Comparison of ENCODE assay signal across 11 mouse cellular contexts in the genomic region with DNA sequence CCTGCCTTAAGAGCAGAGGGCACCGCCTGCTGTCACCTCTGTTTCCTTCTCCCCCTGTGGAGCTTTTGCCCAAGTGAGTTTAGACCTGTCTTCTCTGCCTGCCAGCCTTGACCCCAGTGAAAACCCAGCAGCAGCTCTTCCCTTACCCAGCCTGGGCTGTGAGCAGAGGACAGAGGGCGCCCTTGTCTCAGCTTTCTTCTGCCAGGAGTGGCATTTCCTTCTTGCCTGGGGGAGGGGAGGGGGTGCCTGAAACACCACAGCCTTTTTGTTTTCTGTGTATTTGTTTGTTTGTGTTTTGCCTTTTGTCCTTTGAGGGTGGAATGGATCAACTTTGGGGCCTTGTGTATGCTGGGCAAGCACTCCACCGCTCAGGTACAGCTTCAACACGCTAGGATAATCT. TPM values are rescaled to one million over a fixed set of nuclear protein-coding genes. Genes with fewer than 3 reads are reported as not detected.
DNase-seq lines count a peak whose midpoint lies in the region; ATAC-seq and TF ChIP-seq lines count a peak whose summit lies in the region.
"Had no signal": no experiment of that assay in that cellular context is flagged by ENCODE, and none has a peak within 500 bp of the region (broad histone marks: within the 10 kb centered on the region; RNA-seq: fewer than 3 reads in every experiment).

No protein-coding gene starts in this region.

- H3K4me1 ChIP-seq in forebrain, embryonic 14.5 days (ENCODE audit: control insufficient read depth, insufficient read depth, low read length), result no peaks in the 10 kb centered on the region
- no peaks in the 10 kb centered on the region for H3K4me1 ChIP-seq in forebrain, embryonic 15.5 days
- no peaks in the 10 kb centered on the region for H3K4me1 ChIP-seq in lung, embryonic 14.5 days (ENCODE audit: insufficient read depth)
- H3K4me1 ChIP-seq in stomach, postnatal 0 days (replicated peaks; ENCODE audit: control insufficient read depth, insufficient read depth), result no peaks in the 10 kb centered on the region
- H3K4me1 ChIP-seq: neural tube, embryonic 15.5 days had no signal

- 90% methylated on average over 4 of the region's 4 CpGs for WGBS in forebrain, embryonic 14.5 days
- WGBS in forebrain, embryonic 15.5 days, result 87% methylated on average over 4 of the region's 4 CpGs
- WGBS in lung, embryonic 14.5 days, result 77% methylated on average over 4 of the region's 4 CpGs
- 88% methylated on average over 4 of the region's 4 CpGs for WGBS in stomach, postnatal 0 days

- no peak for ATAC-seq in forebrain, embryonic 14.5 days
- ATAC-seq in forebrain, embryonic 15.5 days (replicated peaks), result no peak
- no peak for ATAC-seq in lung, embryonic 14.5 days (ENCODE audit: insufficient read depth)
- ATAC-seq in stomach, postnatal 0 days (ENCODE audit: low FRiP score, low TSS enrichment), result no peak

- no peaks in the 10 kb centered on the region for H3K27me3 ChIP-seq in forebrain, embryonic 14.5 days (replicated peaks; ENCODE audit: control insufficient read depth, insufficient read depth, low read length)
- H3K27me3 ChIP-seq in forebrain, embryonic 15.5 days, result no peaks in the 10 kb centered on the region
- no peaks in the 10 kb centered on the region for H3K27me3 ChIP-seq in lung, embryonic 14.5 days (ENCODE audit: insufficient read depth, low read length)
- H3K27me3 ChIP-seq in stomach, postnatal 0 days (ENCODE audit: control insufficient read depth, insufficient read depth, low read length), result no peaks in the 10 kb centered on the region
- H3K27me3 ChIP-seq: neural tube, embryonic 15.5 days had no signal

- H3K36me3 ChIP-seq in forebrain, embryonic 14.5 days (ENCODE audit: control insufficient read depth, insufficient read depth, low read length), result no peaks in the 10 kb centered on the region; the same call in 1 of the 2 replicates
- H3K36me3 ChIP-seq in forebrain, embryonic 15.5 days, result no peaks in the 10 kb centered on the region
- H3K36me3 ChIP-seq in lung, embryonic 14.5 days (ENCODE audit: insufficient read depth), result peaks cover 39% of the 10 kb centered on the region
- peaks cover 11% of the 10 kb centered on the region; the same call in 1 of the 2 replicates for H3K36me3 ChIP-seq in stomach, postnatal 0 days (ENCODE audit: control insufficient read depth, insufficient read depth, low read length)
- H3K36me3 ChIP-seq: neural tube, embryonic 15.5 days had no signal

- no peaks in the 10 kb centered on the region for H3K9me3 ChIP-seq in forebrain, embryonic 14.5 days (replicated peaks; ENCODE audit: control insufficient read depth, low read length)
- no peaks in the 10 kb centered on the region for H3K9me3 ChIP-seq in forebrain, embryonic 15.5 days
- H3K9me3 ChIP-seq in lung, embryonic 14.5 days (ENCODE audit: low read depth, low read length), result no peaks in the 10 kb centered on the region
- H3K9me3 ChIP-seq in stomach, postnatal 0 days (ENCODE audit: control insufficient read depth, low read length), result no peaks in the 10 kb centered on the region
- H3K9me3 ChIP-seq: G1E; neural tube, embryonic 15.5 days had no signal

- no peak overlapping the region for H3K4me3 ChIP-seq in forebrain, embryonic 14.5 days (ENCODE audit: low read depth, low read length)
- H3K4me3 ChIP-seq in forebrain, embryonic 15.5 days, result no peak overlapping the region
- no peak overlapping the region for H3K4me3 ChIP-seq in lung, embryonic 14.5 days (ENCODE audit: low read depth, low read length)
- no peak overlapping the region for H3K4me3 ChIP-seq in stomach, postnatal 0 days (ENCODE audit: low read depth, low read length)
- H3K4me3 ChIP-seq: left cerebral cortex, adult 2 months; neural tube, embryonic 15.5 days had no signal

- no peak overlapping the region for H3K9ac ChIP-seq in forebrain, embryonic 14.5 days (ENCODE audit: low read length)
- no peak overlapping the region for H3K9ac ChIP-seq in forebrain, embryonic 15.5 days (replicated peaks)
- H3K9ac ChIP-seq in lung, embryonic 14.5 days, result no peak overlapping the region
- H3K9ac ChIP-seq in stomach, postnatal 0 days (ENCODE audit: low read length), result no peak overlapping the region
- H3K9ac ChIP-seq: neural tube, embryonic 15.5 days had no signal

- peak overlapping the region; percentile 21; the same call in 1 of the 2 replicates for H3K27ac ChIP-seq in forebrain, embryonic 14.5 days (ENCODE audit: low read depth, low read length)
- H3K27ac ChIP-seq in forebrain, embryonic 15.5 days (replicated peaks), result no peak overlapping the region
- 0 out of 2 replicates have a peak overlapping the region, but pooled peaks have one; percentile 30 for H3K27ac ChIP-seq in lung, embryonic 14.5 days (ENCODE audit: low read depth)
- peak overlapping the region; percentile 8; the same call in 1 of the 2 replicates for H3K27ac ChIP-seq in stomach, postnatal 0 days (replicated peaks)
- H3K27ac ChIP-seq: left cerebral cortex, adult 2 months; neural tube, embryonic 15.5 days had no signal

- 0 out of 2 replicates have a peak, but pooled peaks have one; percentile 11 for TF ChIP-seq CTCF in lung, embryonic 14.5 days (IDR thresholded peaks at IDR 0.05; ENCODE audit: low read depth)
- TF ChIP-seq CTCF in stomach, postnatal 0 days (IDR thresholded peaks at IDR 0.05; ENCODE audit: low read depth), result peak; percentile 52

- H3K4me2 ChIP-seq in forebrain, embryonic 14.5 days (ENCODE audit: low read length), result no peak overlapping the region
- H3K4me2 ChIP-seq in forebrain, embryonic 15.5 days (replicated peaks), result no peak overlapping the region
- H3K4me2 ChIP-seq in lung, embryonic 14.5 days, result no peak overlapping the region
- H3K4me2 ChIP-seq in stomach, postnatal 0 days (replicated peaks; ENCODE audit: low read depth), result no peak overlapping the region
- H3K4me2 ChIP-seq: neural tube, embryonic 15.5 days had no signal

- DNase-seq in forebrain, embryonic 14.5 days (ENCODE audit: low spot score), result no peak
- DNase-seq in lung, embryonic 14.5 days, result no peak
- DNase-seq in lung, postnatal 10 days, result no peak
- DNase-seq in kidney, adult 18-20 months, result peak; percentile 52
- peak; percentile 34 for DNase-seq in stomach, postnatal 0 days (ENCODE audit: low spot score)
- no peak for DNase-seq in frontal cortex, postnatal 14 days (ENCODE audit: low spot score in 2 of 2)
- DNase-seq in urinary bladder, adult 2 months (ENCODE audit: low spot score), result no peak

- no peak for TF ChIP-seq EP300 in stomach, postnatal 0 days (optimal IDR thresholded peaks at IDR 0.05)

RNA-seq across cellular contexts. Expression of gene Swap70, which starts 50.9 kb away (rescaled TPM):
- 8.6 and 10.7 TPM in 2 replicates for polyA plus RNA-seq in forebrain, embryonic 14.5 days (2014; fragmentation: Nextera tagmentation; extraction: Ambion mirVana)
- 10.4 and 11.1 TPM in 2 replicates for polyA plus RNA-seq in forebrain, embryonic 15.5 days (2015; fragmentation: Nextera tagmentation; extraction: Ambion mirVana)
- polyA plus RNA-seq in lung, embryonic 14.5 days (2014; fragmentation: Nextera tagmentation; extraction: Ambion mirVana), result 33.0 and 35.4 TPM in 2 replicates
- 10.7 and 10.8 TPM in 2 replicates for polyA plus RNA-seq in stomach, postnatal 0 days (2015; fragmentation: Nextera tagmentation; extraction: Ambion mirVana)
- 15.2 and 18.3 TPM in 2 replicates for polyA plus RNA-seq in urinary bladder, adult 2 months (2012; rRNA removed)

Comparison
In these comparisons a context has a peak if more than half of its experiments do, and no peak if none do; other contexts are left out.
1. DNase-seq: peak in kidney, adult 18-20 months (single experiment) and stomach, postnatal 0 days (single experiment); none in forebrain, embryonic 14.5 days (single experiment), lung, embryonic 14.5 days (single experiment), lung, postnatal 10 days (single experiment), frontal cortex, postnatal 14 days (0 of 2) and urinary bladder, adult 2 months (single experiment).